Mouse (Mus musculus) spleen, adult 2 months (tissue): ENCODE measurements around the gene Matk. TPM values are rescaled to one million over a fixed set of nuclear protein-coding genes. Genes with fewer than 3 reads are reported as not detected.
"Not testable (repeated sequence)": the region's sequence is repeated elsewhere in the genome, so short reads cannot be mapped to it uniquely, and the experiment has no call there.

Experiments
- DNase-seq, 2 experiments: peaks; one replicate each; pipeline versions ENCODE4 v3.0.0 to v3.0.0-alpha.2; 2012 to 2021; ENCODE audit warnings: low spot score in 2 of 2, low read depth in 1 of 2
- H3K27ac ChIP-seq: fragments of 200-500 bp; 2 replicates; pipeline ENCODE4 v1.5.1; 2012; ENCODE audit warnings: low read length, inconsistent platforms; ENCODE audit not compliant: insufficient read depth
- H3K27me3 ChIP-seq: fragments of 200-500 bp; 2 replicates; pipeline ENCODE4 v1.6.1; 2012; ENCODE audit warnings: mild to moderate bottlenecking, moderate library complexity, low read length, inconsistent platforms; ENCODE audit not compliant: control insufficient read depth, insufficient read depth
- H3K36me3 ChIP-seq: fragments of 200-500 bp; 2 replicates; pipeline ENCODE4 v1.6.1; 2012; ENCODE audit warnings: mild to moderate bottlenecking, low read length, inconsistent platforms; ENCODE audit not compliant: control insufficient read depth, insufficient read depth
- H3K4me1 ChIP-seq: fragments of 200-500 bp; 2 replicates; pipeline ENCODE4 v1.6.1; 2011; ENCODE audit warnings: inconsistent platforms; ENCODE audit not compliant: control insufficient read depth, insufficient read depth, insufficient read length
- H3K4me3 ChIP-seq: fragments of 200-500 bp; 2 replicates; pipeline ENCODE4 v1.5.1; 2011; ENCODE audit warnings: mild to moderate bottlenecking, inconsistent platforms; ENCODE audit not compliant: insufficient read depth, insufficient read length; ENCODE audit errors: extremely low read depth
- CTCF ChIP-seq: fragments of 200-500 bp; IDR thresholded peaks from 2 replicates; pipeline ENCODE4 v1.5.1; 2011; ENCODE audit warnings: mild to moderate bottlenecking, inconsistent platforms; ENCODE audit not compliant: insufficient read depth, insufficient read length, insufficient replicate concordance; ENCODE audit errors: extremely low read depth
- POLR2A ChIP-seq: fragments of 200-500 bp; IDR thresholded peaks from 2 replicates; pipeline ENCODE4 v1.6.1; 2011; ENCODE audit warnings: low read depth, low read length, inconsistent platforms
- WGBS: fragments of 180-500 bp; shearing (Covaris S2); methylation state at CpG from one replicate; pipeline ENCODE4 v1.1.7; 2018; 5-methylcytosine and 5-hydroxymethylcytosine counted together
- polyA plus RNA-seq: library from polyadenylated mRNA; depleted of rRNA; stranded (reverse); fragments of >200 nt; gene quantifications from 2 replicates; pipeline ENCODE4 v1.2.3, GENCODE M21; 2012

Gene Matk
- polyA plus RNA-seq, 1 experiment = 22.5 TPM

- H3K4me3 ChIP-seq = no peak overlapping the region
- peaks cover 4% of the 10 kb centered on the region; the same call in 1 of the 2 replicates for H3K4me1 ChIP-seq
- no peaks in the 10 kb centered on the region for H3K27me3 ChIP-seq
- DNase-seq = peak; percentile 49 to 76
- H3K36me3 ChIP-seq = no peaks in the 10 kb centered on the region
- TF ChIP-seq POLR2A (no peak), CTCF (peak; percentile 89)
- 15% methylated on average over 7 of the region's 7 CpGs for WGBS
- H3K27ac ChIP-seq = no peak overlapping the region
Observed at GRCm38 (mm10) chr10:81217964-81218363, 34.8 kb upstream of the Matk start.

GRCm38 (mm10) chr10:81221402-81222015, 31.2 kb upstream of the Matk start:
- peak in 1 of 2 experiments; percentile 27 for DNase-seq
- Histone ChIP-seq H3K27me3 (no peaks in the 10 kb centered on the region), H3K4me3 (no peak overlapping the region), H3K36me3 (no peaks in the 10 kb centered on the region), H3K27ac (no peak overlapping the region), H3K4me1 (peaks cover 4% of the 10 kb centered on the region; the same call in 1 of the 2 replicates)
- WGBS = 63% methylated on average over 5 of the region's 5 CpGs
- no peak for TF ChIP-seq POLR2A
- TF ChIP-seq CTCF = no peak

GRCm38 (mm10) chr10:81223731-81224130, 29.0 kb upstream of the Matk start:
- not testable (repeated sequence) for H3K4me1 ChIP-seq, DNase-seq
- 68% methylated on average over 2 of the region's 2 CpGs for WGBS

GRCm38 (mm10) chr10:81229735-81230437, 22.8 kb upstream of the Matk start:
- H3K27me3 ChIP-seq = peaks cover 5% of the 10 kb centered on the region; the same call in 1 of the 2 replicates
- no peak overlapping the region for H3K27ac ChIP-seq
- TF ChIP-seq CTCF (no peak), POLR2A (no peak)
- H3K36me3 ChIP-seq = no peaks in the 10 kb centered on the region
- H3K4me3 ChIP-seq = peak overlapping the region; percentile 24
- DNase-seq = no peak
- peaks cover 10% of the 10 kb centered on the region for H3K4me1 ChIP-seq
- WGBS = 12% methylated on average over 20 of the region's 20 CpGs

More at GRCm38 (mm10) chr10:81223731-81224130, 29.0 kb upstream of the Matk start:
- not testable (repeated sequence) for H3K36me3 ChIP-seq, H3K27me3 ChIP-seq, H3K4me3 ChIP-seq, H3K27ac ChIP-seq

GRCm38 (mm10) chr10:81230438-81231332, 22.1 kb upstream of the Matk start, which contains the start of gene Atcay:
TSS of gene Atcay (minus strand) at chr10:81230833.
- no peak for DNase-seq
- TF ChIP-seq POLR2A = no peak
- peak; percentile 21; the same call in 1 of the 2 replicates for TF ChIP-seq CTCF
- Histone ChIP-seq H3K4me1 (peaks cover 10% of the 10 kb centered on the region), H3K4me3 (peak within 1 kb of the TSS; percentile 24), H3K27me3 (peaks cover 5% of the 10 kb centered on the region; the same call in 1 of the 2 replicates), H3K36me3 (no peaks in the 10 kb centered on the region), H3K27ac (no peak within 1 kb of the TSS)
- WGBS = 14% methylated on average over 27 of the region's 27 CpGs

GRCm38 (mm10) chr10:81231436-81231835, 21.3 kb upstream of the Matk start:
- Histone ChIP-seq H3K4me3 (no peak overlapping the region), H3K36me3 (no peaks in the 10 kb centered on the region), H3K27ac (no peak overlapping the region), H3K27me3 (peaks cover 5% of the 10 kb centered on the region; the same call in 1 of the 2 replicates), H3K4me1 (peaks cover 10% of the 10 kb centered on the region)
- TF ChIP-seq POLR2A (no peak), CTCF (no peak)
- no peak for DNase-seq
- WGBS = 64% methylated on average over 7 of the region's 7 CpGs
